Mouse (Mus musculus): ENCODE results near the gene Kmt2e. TPM values are rescaled to one million over a fixed set of nuclear protein-coding genes. Genes with fewer than 3 reads are reported as not detected.
A peak's percentile ranks its signal among the peaks of the same experiment; 100 is the strongest.

Kmt2e gene
- polyA plus RNA-seq, 1 experiment from 2014 or later, result 86.1 TPM

DNA sequence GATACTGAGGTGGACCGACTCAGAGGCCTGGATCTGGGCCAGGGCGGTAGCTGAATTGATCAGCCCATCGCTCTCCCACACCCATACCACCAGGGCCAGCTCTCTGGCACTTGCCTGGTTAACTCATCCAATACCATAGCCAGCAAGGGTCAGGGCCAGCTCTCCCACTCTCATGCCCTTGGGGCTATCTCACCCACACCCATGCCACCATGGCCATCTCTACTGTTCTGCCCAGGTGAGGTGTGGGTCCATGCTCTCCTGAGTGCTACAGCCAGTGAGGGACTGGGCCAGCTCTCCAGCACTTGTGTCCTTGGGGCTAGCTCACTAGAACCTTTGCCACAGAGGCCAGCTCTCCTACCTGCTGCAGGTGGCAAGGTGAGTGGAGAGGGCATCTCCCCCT lies 34.1 kb upstream of the Kmt2e start:
- Histone ChIP-seq H3K36me3 (replicated peaks) (peaks cover 42% of the 10 kb centered on the region), H3K4me1 (no peaks in the 10 kb centered on the region), H3K27ac (no peak overlapping the region), H3K9me3 (no peaks in the 10 kb centered on the region), H3K4me3 (no peak overlapping the region), H3K27me3 (ENCODE audit: poor library complexity, severe bottlenecking) (no peaks in the 10 kb centered on the region)
- WGBS, result 91% methylated on average over 3 of the region's 3 CpGs
- DNase-seq (ENCODE audit: extremely low spot score, low spot score), result no peak

DNA sequence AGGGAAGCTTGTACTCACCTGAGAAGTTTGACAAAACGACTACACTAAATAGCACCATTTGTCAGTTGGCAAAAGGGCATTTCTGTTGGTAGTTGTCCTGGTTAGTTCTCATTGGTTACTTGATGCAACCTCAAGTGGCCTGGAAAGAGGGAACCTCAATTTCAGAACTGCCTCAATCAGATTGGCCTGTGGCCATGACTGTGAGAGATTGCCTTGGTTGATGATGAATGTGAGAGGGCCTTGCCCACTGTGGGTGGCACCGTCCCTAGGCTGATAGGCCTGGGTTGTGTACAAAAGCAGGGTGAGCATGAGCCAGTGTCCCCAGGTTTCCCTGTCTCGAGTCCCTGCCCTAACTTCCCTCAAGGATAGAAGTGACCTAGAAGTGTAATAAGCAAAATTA lies 33.4 kb upstream of the Kmt2e start:
- H3K27me3 ChIP-seq (ENCODE audit: poor library complexity, severe bottlenecking), result no peaks in the 10 kb centered on the region
- H3K9me3 ChIP-seq, result no peaks in the 10 kb centered on the region
- no peak overlapping the region for H3K4me3 ChIP-seq
- no peak for DNase-seq (ENCODE audit: extremely low spot score, low spot score)
- no peaks in the 10 kb centered on the region for H3K4me1 ChIP-seq
- WGBS, result 92% methylated on average over 3 of the region's 3 CpGs
- peaks cover 50% of the 10 kb centered on the region for H3K36me3 ChIP-seq (replicated peaks)
- no peak overlapping the region for H3K27ac ChIP-seq

DNA sequence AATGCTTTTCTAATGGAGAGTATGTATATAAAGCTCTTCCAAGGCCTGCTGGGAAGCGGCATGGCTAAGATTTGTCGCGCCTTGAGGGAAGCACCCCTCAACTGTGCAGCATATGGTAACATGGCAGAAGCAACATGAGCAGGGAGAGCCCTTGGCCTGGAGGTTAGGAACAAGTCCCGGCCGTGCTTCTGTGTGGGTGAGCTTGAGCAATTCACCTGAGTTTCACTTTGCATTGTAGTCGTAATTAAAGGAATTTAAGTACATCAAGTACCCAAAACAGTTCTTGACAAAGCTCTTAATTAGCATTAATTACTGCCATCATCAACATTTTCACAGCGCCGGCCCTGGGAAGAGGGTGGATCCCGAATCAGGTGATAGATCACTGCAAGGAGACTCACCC lies 32.9 kb upstream of the Kmt2e start:
- no peak overlapping the region for H3K4me3 ChIP-seq
- H3K27me3 ChIP-seq (ENCODE audit: poor library complexity, severe bottlenecking), result no peaks in the 10 kb centered on the region
- no peak for DNase-seq (ENCODE audit: extremely low spot score, low spot score)
- no peaks in the 10 kb centered on the region for H3K4me1 ChIP-seq
- peaks cover 55% of the 10 kb centered on the region for H3K36me3 ChIP-seq (replicated peaks)
- no peak overlapping the region for H3K27ac ChIP-seq
- 83% methylated on average over 9 of the region's 9 CpGs for WGBS
- H3K9me3 ChIP-seq, result no peaks in the 10 kb centered on the region

DNA sequence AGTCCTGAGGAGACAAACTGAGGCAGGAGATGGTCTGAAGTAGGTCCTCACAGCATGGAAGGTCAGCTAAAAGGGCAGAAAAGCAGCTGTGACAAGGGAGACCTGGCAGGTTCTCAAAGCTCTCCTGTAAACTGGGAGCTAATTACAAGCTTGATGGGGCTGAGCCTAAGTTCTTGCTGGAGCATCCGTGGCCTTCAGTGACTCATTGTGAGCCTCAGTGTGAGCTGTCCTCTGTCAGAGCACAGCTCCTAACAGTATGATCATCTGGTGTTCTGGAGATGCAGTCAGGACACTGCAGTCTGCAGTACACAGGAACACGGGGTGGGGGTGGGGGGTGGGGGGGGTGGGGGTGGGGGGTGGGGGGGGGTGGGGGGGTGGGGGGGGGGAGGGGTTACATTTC lies 32.2 kb upstream of the Kmt2e start:
- WGBS, result 42% methylated on average over 2 of the region's 2 CpGs
- peaks cover 60% of the 10 kb centered on the region for H3K36me3 ChIP-seq (replicated peaks)
- no peak for DNase-seq (ENCODE audit: extremely low spot score, low spot score)
- H3K4me3 ChIP-seq, result no peak overlapping the region
- no peaks in the 10 kb centered on the region for H3K27me3 ChIP-seq (ENCODE audit: poor library complexity, severe bottlenecking)
- no peaks in the 10 kb centered on the region for H3K9me3 ChIP-seq
- H3K4me1 ChIP-seq, result no peaks in the 10 kb centered on the region
- H3K27ac ChIP-seq, result no peak overlapping the region

DNA sequence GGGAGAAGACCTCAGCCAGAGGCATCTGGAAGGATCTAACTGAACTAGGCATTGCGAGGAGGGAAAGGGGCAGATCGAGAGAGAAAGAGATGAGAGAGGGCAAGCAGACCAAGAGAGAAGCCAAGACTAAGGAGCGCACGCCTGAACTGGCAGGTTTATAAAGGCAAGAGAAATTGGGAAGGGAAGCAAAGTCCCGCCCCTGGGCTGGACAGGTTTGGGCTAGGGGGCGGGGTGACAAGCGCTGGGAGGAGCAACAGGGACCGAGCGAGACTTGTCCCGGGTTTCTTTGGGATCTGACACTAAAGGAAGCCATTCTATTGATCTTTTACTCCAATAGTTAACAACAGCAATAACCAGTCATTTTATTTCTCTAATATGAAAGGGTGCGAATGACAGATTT lies 31.1 kb upstream of the Kmt2e start:
- DNase-seq (ENCODE audit: extremely low spot score, low spot score), result no peak
- Histone ChIP-seq H3K27ac (no peak overlapping the region), H3K36me3 (replicated peaks) (peaks cover 65% of the 10 kb centered on the region)

DNA sequence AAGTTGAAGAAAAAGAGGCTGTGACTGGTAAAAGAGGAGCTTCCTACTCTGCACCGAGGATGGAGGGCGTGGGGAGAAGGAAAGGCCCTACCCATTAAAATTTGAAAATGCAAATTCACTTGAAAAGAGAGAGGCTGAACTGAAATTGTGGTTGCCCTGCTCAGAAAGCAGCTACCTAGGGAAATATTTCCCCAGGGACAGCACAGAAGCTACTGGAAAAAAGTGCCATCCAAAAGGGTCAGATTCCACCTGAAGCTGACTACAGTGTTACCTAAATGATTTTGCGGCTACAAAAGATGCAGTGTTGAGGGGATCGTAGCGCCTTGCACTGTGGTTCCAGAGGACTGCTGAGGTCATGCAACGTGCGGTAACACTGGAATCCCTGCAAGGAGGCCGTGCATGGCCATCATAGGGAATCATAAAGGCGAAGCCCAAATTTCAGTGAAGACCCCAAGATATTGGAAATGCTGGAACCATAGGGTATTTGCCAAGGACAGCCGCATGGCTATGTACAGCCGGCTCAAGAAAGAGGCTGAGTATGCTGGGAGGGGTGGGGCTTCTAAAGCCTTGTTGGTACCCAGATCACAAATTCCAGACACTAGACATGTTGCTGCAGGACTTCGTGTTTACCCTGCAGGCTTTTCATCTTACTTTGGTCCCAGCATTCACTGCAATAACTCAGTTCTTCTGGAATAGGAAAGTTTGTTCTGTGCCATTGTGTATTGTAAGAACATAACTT lies 28.4 kb upstream of the Kmt2e start:
- Histone ChIP-seq H3K4me3 (no peak overlapping the region), H3K9me3 (no peaks in the 10 kb centered on the region), H3K27me3 (ENCODE audit: poor library complexity, severe bottlenecking) (no peaks in the 10 kb centered on the region), H3K36me3 (replicated peaks) (peaks cover 73% of the 10 kb centered on the region), H3K4me1 (peaks cover 18% of the 10 kb centered on the region), H3K27ac (no peak overlapping the region)
- no peak for DNase-seq (ENCODE audit: extremely low spot score, low spot score)
- 94% methylated on average over 12 of the region's 12 CpGs for WGBS

More for the DNA sequence above, 31.1 kb upstream of the Kmt2e start:
- Histone ChIP-seq H3K4me1 (peaks cover 4% of the 10 kb centered on the region), H3K27me3 (ENCODE audit: poor library complexity, severe bottlenecking) (no peaks in the 10 kb centered on the region), H3K4me3 (no peak overlapping the region), H3K9me3 (no peaks in the 10 kb centered on the region)
- 76% methylated on average over 11 of the region's 11 CpGs for WGBS

DNA sequence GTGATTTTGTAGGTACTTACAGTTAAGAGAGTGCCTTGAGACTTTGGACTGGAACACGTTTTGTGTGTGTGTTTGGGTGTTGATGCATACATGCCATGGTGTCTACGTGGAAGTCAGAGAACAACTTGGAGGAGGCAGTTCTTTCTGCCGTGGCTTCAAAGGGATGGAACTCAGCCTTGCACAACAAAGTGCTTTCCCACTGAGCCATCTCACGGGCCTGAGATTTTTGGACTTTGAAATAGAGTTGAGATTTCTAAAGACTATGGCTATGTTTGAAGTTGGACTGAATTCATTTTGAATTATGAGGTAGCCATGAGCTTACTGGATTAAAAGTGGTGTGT lies 27.9 kb upstream of the Kmt2e start:
- H3K9me3 ChIP-seq, result no peaks in the 10 kb centered on the region
- H3K4me1 ChIP-seq, result peaks cover 18% of the 10 kb centered on the region
- DNase-seq (ENCODE audit: extremely low spot score, low spot score), result no peak
- H3K36me3 ChIP-seq (replicated peaks), result peaks cover 73% of the 10 kb centered on the region
- WGBS, result 75% methylated on average over 4 of the region's 4 CpGs
- H3K27ac ChIP-seq, result no peak overlapping the region
- no peaks in the 10 kb centered on the region for H3K27me3 ChIP-seq (ENCODE audit: poor library complexity, severe bottlenecking)
- H3K4me3 ChIP-seq, result no peak overlapping the region

DNA sequence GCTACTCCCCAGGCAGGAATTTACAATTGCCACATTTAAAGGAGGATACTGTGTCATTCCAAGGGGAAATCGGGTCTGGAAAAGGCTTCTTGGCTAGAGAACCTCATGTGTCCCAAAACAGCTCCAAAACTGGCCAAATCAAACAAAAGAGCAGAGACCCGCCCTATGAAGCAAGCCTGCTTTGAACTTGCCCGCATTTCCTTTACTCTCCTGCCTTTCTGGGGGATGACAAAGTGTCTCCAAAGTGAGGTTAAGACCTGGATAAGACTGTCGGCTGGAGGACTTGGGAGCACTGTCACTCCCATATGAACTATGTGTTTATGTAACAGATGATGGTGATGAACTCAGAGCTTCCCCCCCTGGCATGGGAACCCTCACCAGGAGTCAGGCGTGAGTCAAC lies 26.1 kb upstream of the Kmt2e start:
- Histone ChIP-seq H3K9me3 (no peaks in the 10 kb centered on the region), H3K4me3 (no peak overlapping the region), H3K27ac (no peak overlapping the region), H3K36me3 (replicated peaks) (peaks cover 78% of the 10 kb centered on the region), H3K4me1 (peaks cover 36% of the 10 kb centered on the region), H3K27me3 (ENCODE audit: poor library complexity, severe bottlenecking) (no peaks in the 10 kb centered on the region)
- WGBS, result 76% methylated on average over 5 of the region's 5 CpGs
- no peak for DNase-seq (ENCODE audit: extremely low spot score, low spot score)

DNA sequence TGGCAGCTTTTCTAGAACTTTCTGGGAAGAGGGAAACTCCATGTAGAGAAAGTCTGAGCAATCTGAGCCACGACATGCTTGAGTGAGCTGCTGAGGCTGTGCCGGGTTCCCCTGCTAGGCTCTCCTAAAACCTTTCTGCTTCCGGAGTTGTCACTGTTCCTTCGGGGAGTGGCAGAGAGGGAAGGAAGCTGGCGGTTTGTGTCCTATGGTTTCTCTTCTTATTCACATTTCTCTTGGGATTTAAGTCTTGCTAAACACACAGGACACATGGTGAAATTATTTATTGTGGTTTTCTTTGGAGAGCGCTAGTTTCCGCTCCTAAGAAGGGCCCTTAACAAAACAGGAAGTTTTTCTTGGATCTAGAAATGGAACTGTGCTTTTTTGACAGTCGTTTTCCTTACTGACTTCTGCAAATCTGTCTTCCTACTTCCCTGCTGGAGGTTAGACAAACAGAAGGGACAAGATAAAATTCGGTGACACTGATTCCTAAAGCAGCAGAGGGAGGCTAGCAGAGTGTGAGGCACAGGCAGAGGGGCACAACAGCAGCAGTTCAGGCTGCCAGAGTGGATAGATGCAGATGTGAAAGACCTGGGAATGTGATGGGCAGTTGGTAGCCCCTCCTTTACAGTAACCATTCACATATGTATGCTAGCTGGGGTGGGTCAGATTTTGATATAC lies 24.1 kb upstream of the Kmt2e start:
- no peaks in the 10 kb centered on the region for H3K9me3 ChIP-seq
- 74% methylated on average over 9 of the region's 9 CpGs for WGBS
- no peak overlapping the region for H3K27ac ChIP-seq
- no peak for DNase-seq (ENCODE audit: extremely low spot score, low spot score)
- H3K36me3 ChIP-seq (replicated peaks), result peaks cover 65% of the 10 kb centered on the region
- H3K27me3 ChIP-seq (ENCODE audit: poor library complexity, severe bottlenecking), result no peaks in the 10 kb centered on the region
- no peak overlapping the region for H3K4me3 ChIP-seq
- H3K4me1 ChIP-seq, result peaks cover 56% of the 10 kb centered on the region

DNA sequence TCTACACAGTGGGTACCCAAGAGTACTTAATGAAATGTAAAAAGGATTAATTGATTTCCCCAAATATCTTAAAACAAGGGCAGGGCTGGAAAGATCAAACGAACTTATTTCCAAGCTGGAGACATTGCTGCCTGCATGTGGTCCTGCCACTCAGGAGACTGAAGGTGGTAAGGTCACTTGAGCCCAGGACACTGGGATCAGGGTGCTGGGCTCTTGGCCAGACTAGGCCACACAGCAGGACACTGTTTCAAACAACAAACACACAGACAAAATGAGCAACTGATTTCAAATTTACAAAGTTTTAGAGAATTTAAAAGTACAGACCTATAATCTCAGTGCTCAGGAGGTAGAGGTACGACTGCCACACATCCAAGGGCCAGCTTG lies 23.5 kb upstream of the Kmt2e start:
- Histone ChIP-seq H3K4me3 (no peak overlapping the region), H3K36me3 (replicated peaks) (peaks cover 60% of the 10 kb centered on the region), H3K27me3 (ENCODE audit: poor library complexity, severe bottlenecking) (no peaks in the 10 kb centered on the region), H3K27ac (no peak overlapping the region), H3K9me3 (no peaks in the 10 kb centered on the region), H3K4me1 (peaks cover 62% of the 10 kb centered on the region)
- no peak for DNase-seq (ENCODE audit: extremely low spot score, low spot score)
- WGBS, result 83% methylated on average over 2 of the region's 2 CpGs

DNA sequence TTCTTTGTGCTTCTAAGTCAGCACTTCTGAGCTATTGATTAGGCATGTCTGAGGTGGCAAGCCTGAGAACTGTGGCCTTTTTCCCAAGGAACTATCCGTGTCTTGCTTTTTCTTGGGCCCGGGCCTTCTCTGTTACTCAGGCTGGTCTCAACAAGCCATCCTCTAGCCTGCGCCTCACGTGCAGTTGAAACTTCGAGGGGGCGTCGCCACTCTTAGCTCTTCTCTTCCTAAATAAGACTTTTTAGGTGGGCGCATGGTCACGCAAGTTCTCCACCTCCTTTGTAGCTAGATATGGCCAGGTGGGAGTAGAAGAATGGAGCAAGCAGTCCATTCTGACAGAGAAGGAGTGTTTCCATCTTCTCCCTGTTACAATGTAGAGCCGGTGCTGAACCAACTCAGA lies 22.6 kb upstream of the Kmt2e start:
- H3K27ac ChIP-seq, result no peak overlapping the region
- WGBS, result 93% methylated on average over 10 of the region's 10 CpGs
- H3K4me3 ChIP-seq, result no peak overlapping the region
- no peaks in the 10 kb centered on the region for H3K9me3 ChIP-seq
- DNase-seq (ENCODE audit: extremely low spot score, low spot score), result no peak
- peaks cover 71% of the 10 kb centered on the region for H3K4me1 ChIP-seq
- no peaks in the 10 kb centered on the region for H3K27me3 ChIP-seq (ENCODE audit: poor library complexity, severe bottlenecking)
- peaks cover 51% of the 10 kb centered on the region for H3K36me3 ChIP-seq (replicated peaks)

DNA sequence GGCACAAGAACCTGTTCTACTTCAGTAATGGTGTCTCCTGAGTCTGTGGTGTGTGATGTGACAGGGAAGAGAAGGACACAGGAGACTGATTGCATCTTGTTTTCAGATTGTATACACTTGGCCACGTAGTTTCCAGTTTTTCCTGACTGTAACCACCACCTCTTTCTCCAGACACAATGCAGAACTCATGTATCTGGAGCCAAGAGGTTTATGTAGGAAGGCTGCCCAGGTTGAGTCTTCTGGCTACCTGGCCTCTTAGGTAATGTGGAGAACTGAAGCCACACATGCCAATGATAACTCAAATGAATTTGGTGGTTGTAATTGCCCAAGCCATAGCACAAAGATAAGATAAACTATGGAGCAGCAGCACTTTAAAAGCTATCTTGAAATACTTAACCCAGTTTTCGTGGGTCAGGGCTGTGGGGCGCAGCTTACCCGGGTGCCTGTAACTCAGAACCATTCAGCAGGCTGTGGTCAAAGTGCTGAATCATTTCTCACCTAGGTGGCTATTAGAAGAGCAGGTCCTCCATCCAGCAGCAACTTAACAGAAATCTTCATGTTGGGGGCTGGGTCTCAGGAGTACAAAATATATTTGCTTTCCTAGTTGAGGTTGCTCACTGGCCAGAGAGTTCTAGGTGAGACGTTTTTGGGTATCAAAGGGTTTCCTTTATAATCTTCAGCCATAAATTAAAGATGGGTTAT lies 21.8 kb upstream of the Kmt2e start:
- Histone ChIP-seq H3K9me3 (no peaks in the 10 kb centered on the region), H3K27ac (peak overlapping the region; percentile 58; the same call in 1 of the 2 replicates), H3K4me1 (peaks cover 79% of the 10 kb centered on the region), H3K4me3 (no peak overlapping the region), H3K27me3 (ENCODE audit: poor library complexity, severe bottlenecking) (no peaks in the 10 kb centered on the region), H3K36me3 (replicated peaks) (peaks cover 55% of the 10 kb centered on the region)
- no peak for DNase-seq (ENCODE audit: extremely low spot score, low spot score)
- 86% methylated on average over 5 of the region's 5 CpGs for WGBS

DNA sequence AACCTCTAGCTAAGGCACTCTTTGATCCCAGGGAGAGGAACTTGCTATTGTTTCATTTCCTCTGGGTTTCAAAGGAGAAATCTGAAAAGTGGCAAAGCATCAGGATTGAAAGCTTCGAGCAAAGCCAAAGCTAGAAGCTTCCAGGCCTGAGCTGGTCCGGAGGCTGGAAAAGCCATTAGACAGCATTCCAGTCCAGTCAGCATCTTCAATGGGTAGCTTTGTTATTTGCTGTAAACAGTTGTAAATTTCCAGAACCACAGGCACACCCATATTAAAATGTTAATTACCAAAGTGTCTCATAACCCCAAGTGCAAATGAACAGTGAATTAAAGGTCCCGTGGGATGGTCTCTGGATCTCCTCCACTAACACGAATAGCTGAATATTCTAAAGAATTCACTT lies 21.2 kb upstream of the Kmt2e start:
- DNase-seq (ENCODE audit: extremely low spot score, low spot score), result no peak
- H3K4me1 ChIP-seq, result peaks cover 82% of the 10 kb centered on the region
- H3K4me3 ChIP-seq, result no peak overlapping the region
- no peaks in the 10 kb centered on the region for H3K9me3 ChIP-seq
- peak overlapping the region; percentile 84 for H3K27ac ChIP-seq
- no peaks in the 10 kb centered on the region for H3K27me3 ChIP-seq (ENCODE audit: poor library complexity, severe bottlenecking)
- WGBS, result 66% methylated on average over 4 of the region's 4 CpGs
- H3K36me3 ChIP-seq (replicated peaks), result peaks cover 51% of the 10 kb centered on the region
